Mouse (Mus musculus) testis, postnatal 14 days (tissue): ENCODE measurements around the gene Mettl14.
"Not testable (repeated sequence)": the region's sequence is repeated elsewhere in the genome, so short reads cannot be mapped to it uniquely, and the experiment has no call there.

Source experiments
- DNase-seq: peaks from one replicate; pipeline ENCODE4 v3.0.0; 2021; ENCODE audit warnings: low spot score

The Mettl14 gene

GRCm38 (mm10) chr3:123385486-123386156, at the start of gene Mettl14:
Mettl14 (minus strand) TSS chr3:123386108.
- peak; percentile 98 for DNase-seq

- DNase-seq: no peak
These were observed 47.5 kb upstream of the Mettl14 start for GRCm38 (mm10) chr3:123433362-123433761.

- DNase-seq: no peak
These were observed 46.2 kb upstream of the Mettl14 start for GRCm38 (mm10) chr3:123431951-123432674.

- DNase-seq: no peak
These were observed 43.9 kb upstream of the Mettl14 start for GRCm38 (mm10) chr3:123429597-123430458.

GRCm38 (mm10) chr3:123428005-123428404, 42.1 kb upstream of the Mettl14 start:
- DNase-seq: no peak

- no peak for DNase-seq
These were observed 39.7 kb upstream of the Mettl14 start for GRCm38 (mm10) chr3:123425647-123426046.

- DNase-seq: no peak
These were observed 27.3 kb upstream of the Mettl14 start for GRCm38 (mm10) chr3:123413173-123413572.

- DNase-seq: no peak
These were observed 26.1 kb upstream of the Mettl14 start for GRCm38 (mm10) chr3:123411821-123412578.

GRCm38 (mm10) chr3:123404945-123405344, 19.0 kb upstream of the Mettl14 start:
- no peak for DNase-seq

GRCm38 (mm10) chr3:123397562-123398481, 11.9 kb upstream of the Mettl14 start:
- no peak for DNase-seq

GRCm38 (mm10) chr3:123395611-123396010, 9.7 kb upstream of the Mettl14 start:
- no peak for DNase-seq

- DNase-seq: no peak
These were observed 5.3 kb upstream of the Mettl14 start for GRCm38 (mm10) chr3:123391180-123391579.

- DNase-seq: not testable (repeated sequence)
These were observed 361 bp upstream of the Mettl14 start for GRCm38 (mm10) chr3:123386157-123386780.

GRCm38 (mm10) chr3:123385118-123385485, 806 bp downstream of the Mettl14 start:
- no peak for DNase-seq

- DNase-seq: no peak
These were observed 1.5 kb downstream of the Mettl14 start for GRCm38 (mm10) chr3:123384435-123384834.

- no peak for DNase-seq
These were observed 9.3 kb downstream of the Mettl14 start for GRCm38 (mm10) chr3:123376562-123376961.

GRCm38 (mm10) chr3:123371766-123372535, 14.0 kb downstream of the Mettl14 start:
- peak; percentile 21 for DNase-seq

- no peak for DNase-seq
These were observed 15.0 kb downstream of the Mettl14 start for GRCm38 (mm10) chr3:123370927-123371326.

GRCm38 (mm10) chr3:123369161-123369560, 16.7 kb downstream of the Mettl14 start:
- DNase-seq: no peak
